Mouse (Mus musculus) ES-Bruce4 (cell line): ENCODE measurements around the gene Tagln2.

Experiments used
- CTCF ChIP-seq: IDR thresholded peaks from one replicate; pipeline ENCODE4 v1.8.1; 2011; ENCODE audit warnings: low read depth, low read length
- POLR2A ChIP-seq: IDR thresholded peaks from one replicate; pipeline ENCODE4 v1.8.1; 2011; ENCODE audit warnings: low read length; ENCODE audit not compliant: insufficient read depth

- TF ChIP-seq POLR2A (no peak), CTCF (no peak)
Observed at GRCm38 (mm10) chr1:172525027-172525764, 25.3 kb downstream of the Tagln2 start.
